Mouse (Mus musculus) megakaryocyte, embryonic 14.5 days (primary cell): Measurements from ENCODE around the gene Gm28043.

Experiments
- FLI1 ChIP-seq: IDR thresholded peaks from 2 replicates; pipeline ENCODE4 v1.6.1; 2012; ENCODE audit warnings: low read length, inconsistent platforms, mixed read lengths
- GATA1 ChIP-seq: IDR thresholded peaks from 3 replicates; pipeline ENCODE4 v1.6.1; 2012; ENCODE audit warnings: mixed read lengths, low read length, inconsistent platforms, borderline replicate concordance

DNA sequence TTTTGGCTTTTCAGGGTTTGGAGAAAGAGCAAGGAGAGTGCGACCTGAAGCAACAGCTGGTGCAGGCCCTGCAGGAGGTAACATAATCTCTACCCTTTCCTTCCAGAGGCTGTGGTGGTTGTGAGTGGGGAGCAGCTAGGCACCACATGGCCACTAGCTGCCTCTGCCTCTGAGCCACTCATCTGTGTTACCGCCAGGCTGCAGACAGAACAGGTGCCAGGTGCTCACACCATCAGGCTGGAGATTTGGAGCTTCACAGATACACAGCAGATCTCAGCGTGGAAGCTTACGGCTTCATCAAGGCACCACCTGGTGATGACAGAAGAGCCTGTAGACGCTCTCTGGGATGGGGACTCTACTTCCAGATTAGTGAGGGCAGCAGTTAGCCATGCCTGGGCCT lies 14.3 kb downstream of the Gm28043 start:
- no peak for TF ChIP-seq GATA1
- TF ChIP-seq FLI1 = no peak
